Mouse (Mus musculus): ENCODE data around the gene Nrl. TPM values are rescaled to one million over a fixed set of nuclear protein-coding genes. Genes with fewer than 3 reads are reported as not detected.

Nrl gene
- polyA plus RNA-seq, 1 experiment from 2014 or later = 0.26 TPM

- Histone ChIP-seq H3K36me3 (peaks cover 40% of the 10 kb centered on the region), H3K9ac (replicated peaks) (no peak overlapping the region), H3K27ac (replicated peaks) (no peak overlapping the region), H3K27me3 (replicated peaks) (no peaks in the 10 kb centered on the region), H3K9me3 (replicated peaks) (no peaks in the 10 kb centered on the region), H3K4me2 (no peak overlapping the region), H3K4me1 (peaks cover 8% of the 10 kb centered on the region; the same call in 1 of the 2 replicates), H3K4me3 (replicated peaks) (no peak overlapping the region)
- ATAC-seq (ENCODE audit: low FRiP score) = no peak
- 86% methylated on average over 9 of the region's 9 CpGs for WGBS
Observed at GRCm38 (mm10) chr14:55505612-55506011, 19.2 kb downstream of the Nrl start.

- H3K9ac ChIP-seq (replicated peaks) = no peak overlapping the region
- no peak overlapping the region for H3K4me2 ChIP-seq
- H3K4me3 ChIP-seq (replicated peaks) = no peak overlapping the region
- no peaks in the 10 kb centered on the region for H3K9me3 ChIP-seq (replicated peaks)
- H3K27me3 ChIP-seq (replicated peaks) = no peaks in the 10 kb centered on the region
- peaks cover 78% of the 10 kb centered on the region for H3K36me3 ChIP-seq
- peaks cover 8% of the 10 kb centered on the region; the same call in 1 of the 2 replicates for H3K4me1 ChIP-seq
- no peak overlapping the region for H3K27ac ChIP-seq (replicated peaks)
- 42% methylated on average over 6 of the region's 6 CpGs for WGBS
- peak; percentile 43; the same call in 1 of the 2 replicates for ATAC-seq (ENCODE audit: low FRiP score)
Observed at GRCm38 (mm10) chr14:55497449-55497821, 27.3 kb downstream of the Nrl start.

GRCm38 (mm10) chr14:55496761-55497448 lies 27.9 kb downstream of the Nrl start:
- no peak overlapping the region for H3K4me3 ChIP-seq (replicated peaks)
- H3K9me3 ChIP-seq (replicated peaks) = no peaks in the 10 kb centered on the region
- H3K4me2 ChIP-seq = no peak overlapping the region
- WGBS = 75% methylated on average over 16 of the region's 16 CpGs
- peaks cover 72% of the 10 kb centered on the region for H3K36me3 ChIP-seq
- H3K9ac ChIP-seq (replicated peaks) = no peak overlapping the region
- peaks cover 12% of the 10 kb centered on the region; the same call in 1 of the 2 replicates for H3K4me1 ChIP-seq
- 0 out of 2 replicates have a peak, but pooled peaks have one; percentile 5 for ATAC-seq (ENCODE audit: low FRiP score)
- H3K27ac ChIP-seq (replicated peaks) = no peak overlapping the region
- H3K27me3 ChIP-seq (replicated peaks) = no peaks in the 10 kb centered on the region

- Histone ChIP-seq H3K4me2 (no peak overlapping the region), H3K36me3 (peaks cover 60% of the 10 kb centered on the region), H3K27me3 (replicated peaks) (no peaks in the 10 kb centered on the region), H3K4me3 (replicated peaks) (no peak overlapping the region), H3K9me3 (replicated peaks) (no peaks in the 10 kb centered on the region), H3K9ac (replicated peaks) (no peak overlapping the region), H3K27ac (replicated peaks) (no peak overlapping the region), H3K4me1 (peaks cover 16% of the 10 kb centered on the region)
- WGBS = 67% methylated on average over 20 of the region's 20 CpGs
- ATAC-seq (ENCODE audit: low FRiP score) = no peak
Observed at GRCm38 (mm10) chr14:55495509-55496240, 29.1 kb downstream of the Nrl start.

- H3K36me3 ChIP-seq = peaks cover 32% of the 10 kb centered on the region
- H3K9ac ChIP-seq (replicated peaks) = peak overlapping the region; percentile 90
- no peak overlapping the region for H3K27ac ChIP-seq (replicated peaks)
- H3K4me3 ChIP-seq (replicated peaks) = peak overlapping the region; percentile 84
- H3K27me3 ChIP-seq (replicated peaks) = no peaks in the 10 kb centered on the region
- ATAC-seq (ENCODE audit: low FRiP score) = no peak
- peaks cover 19% of the 10 kb centered on the region for H3K4me1 ChIP-seq
- 34% methylated on average over 3 of the region's 3 CpGs for WGBS
- H3K9me3 ChIP-seq (replicated peaks) = no peaks in the 10 kb centered on the region
- H3K4me2 ChIP-seq = peak overlapping the region; percentile 77
Observed at GRCm38 (mm10) chr14:55492103-55492502, 32.7 kb downstream of the Nrl start.

GRCm38 (mm10) chr14:55491291-55491833 lies 33.4 kb downstream of the Nrl start:
- peak overlapping the region; percentile 77 for H3K4me2 ChIP-seq
- H3K9ac ChIP-seq (replicated peaks) = peak overlapping the region; percentile 90
- H3K4me1 ChIP-seq = peaks cover 19% of the 10 kb centered on the region
- WGBS = under 1% methylated on average over 29 of the region's 30 CpGs
- peak overlapping the region; percentile 84 for H3K4me3 ChIP-seq (replicated peaks)
- peak; percentile 76 for ATAC-seq (ENCODE audit: low FRiP score)
- peak overlapping the region; percentile 95 for H3K27ac ChIP-seq (replicated peaks)
- H3K9me3 ChIP-seq (replicated peaks) = no peaks in the 10 kb centered on the region
- no peaks in the 10 kb centered on the region for H3K27me3 ChIP-seq (replicated peaks)
- H3K36me3 ChIP-seq = peaks cover 27% of the 10 kb centered on the region

- peak; percentile 93 for ATAC-seq (ENCODE audit: low FRiP score)
- H3K36me3 ChIP-seq = peaks cover 24% of the 10 kb centered on the region
- H3K27ac ChIP-seq (replicated peaks) = peak within 1 kb of the TSS; percentile 95
- H3K4me2 ChIP-seq = peak within 1 kb of the TSS; percentile 77
- under 1% methylated on average over 67 of the region's 68 CpGs for WGBS
- peak within 1 kb of the TSS; percentile 90 for H3K9ac ChIP-seq (replicated peaks)
- H3K27me3 ChIP-seq (replicated peaks) = no peaks in the 10 kb centered on the region
- peaks cover 19% of the 10 kb centered on the region for H3K4me1 ChIP-seq
- no peaks in the 10 kb centered on the region for H3K9me3 ChIP-seq (replicated peaks)
- peak within 1 kb of the TSS; percentile 84 for H3K4me3 ChIP-seq (replicated peaks)
Observed at GRCm38 (mm10) chr14:55490361-55491201, 34.2 kb downstream of the Nrl start, which contains the start of gene Carmil3. Gene Carmil3 (plus strand): TSS chr14:55490651.

GRCm38 (mm10) chr14:55486836-55487235 lies 37.9 kb downstream of the Nrl start:
- WGBS = 89% methylated on average over 8 of the region's 8 CpGs
- no peaks in the 10 kb centered on the region for H3K27me3 ChIP-seq (replicated peaks)

GRCm38 (mm10) chr14:55484430-55485085 lies 40.2 kb downstream of the Nrl start:
- H3K36me3 ChIP-seq = no peaks in the 10 kb centered on the region
- no peaks in the 10 kb centered on the region for H3K27me3 ChIP-seq (replicated peaks)
- 0 out of 2 replicates have a peak, but pooled peaks cover 5% of the 10 kb centered on the region for H3K4me1 ChIP-seq
- H3K9ac ChIP-seq (replicated peaks) = no peak overlapping the region
- H3K9me3 ChIP-seq (replicated peaks) = no peaks in the 10 kb centered on the region
- no peak overlapping the region for H3K27ac ChIP-seq (replicated peaks)
- no peak overlapping the region for H3K4me2 ChIP-seq
- H3K4me3 ChIP-seq (replicated peaks) = no peak overlapping the region
- no peak for ATAC-seq (ENCODE audit: low FRiP score)
- WGBS = 56% methylated on average over 5 of the region's 5 CpGs

More at GRCm38 (mm10) chr14:55486836-55487235, 37.9 kb downstream of the Nrl start:
- H3K4me2 ChIP-seq = no peak overlapping the region
- peaks cover 16% of the 10 kb centered on the region for H3K4me1 ChIP-seq
- H3K36me3 ChIP-seq = no peaks in the 10 kb centered on the region
- ATAC-seq (ENCODE audit: low FRiP score) = no peak
- H3K27ac ChIP-seq (replicated peaks) = no peak overlapping the region
- no peak overlapping the region for H3K4me3 ChIP-seq (replicated peaks)
- H3K9ac ChIP-seq (replicated peaks) = no peak overlapping the region
- H3K9me3 ChIP-seq (replicated peaks) = no peaks in the 10 kb centered on the region

GRCm38 (mm10) chr14:55479629-55480028 lies 45.2 kb downstream of the Nrl start:
- no peaks in the 10 kb centered on the region for H3K36me3 ChIP-seq
- ATAC-seq (ENCODE audit: low FRiP score) = no peak
- H3K27me3 ChIP-seq (replicated peaks) = no peaks in the 10 kb centered on the region
- H3K4me1 ChIP-seq = peaks cover 14% of the 10 kb centered on the region; the same call in 1 of the 2 replicates
- no peak overlapping the region for H3K9ac ChIP-seq (replicated peaks)
- no peak overlapping the region for H3K27ac ChIP-seq (replicated peaks)
- 95% methylated on average over 10 of the region's 10 CpGs for WGBS
- no peak overlapping the region for H3K4me3 ChIP-seq (replicated peaks)
- peak overlapping the region; percentile 67 for H3K4me2 ChIP-seq
- no peaks in the 10 kb centered on the region for H3K9me3 ChIP-seq (replicated peaks)

All from neural tube, embryonic 15.5 days (tissue).